Mouse (Mus musculus): ENCODE data around the gene Fndc3b. TPM values are rescaled to one million over a fixed set of nuclear protein-coding genes. Genes with fewer than 3 reads are reported as not detected.
"Not testable (repeated sequence)": the region's sequence is repeated elsewhere in the genome, so short reads cannot be mapped to it uniquely, and the experiment has no call there.

The Fndc3b gene
- total RNA-seq, 4 experiments from 2014 or later, result 41.8 to 50.5 (median 49.8) TPM

DNA sequence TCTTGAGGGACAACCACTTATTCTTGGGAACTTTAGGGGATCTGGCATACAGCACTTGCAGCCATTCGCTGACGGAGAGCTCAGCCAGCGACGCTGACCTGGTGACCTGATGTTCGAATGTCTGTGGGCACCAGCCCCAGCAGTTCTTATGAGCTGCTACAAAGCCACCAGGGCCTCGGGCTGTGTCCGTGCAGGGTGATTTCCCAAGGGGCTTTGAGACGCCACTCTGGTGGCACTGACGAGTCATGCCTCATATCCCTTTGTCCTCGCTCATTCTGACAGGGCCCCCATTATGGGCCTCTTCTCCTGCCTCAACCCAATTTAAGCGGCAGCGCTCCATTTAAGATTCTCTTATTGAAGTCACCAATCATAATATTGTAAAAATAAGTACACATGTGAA lies 289.1 kb downstream of the Fndc3b start:
- DNase-seq (ENCODE audit: low spot score), result no peak

DNA sequence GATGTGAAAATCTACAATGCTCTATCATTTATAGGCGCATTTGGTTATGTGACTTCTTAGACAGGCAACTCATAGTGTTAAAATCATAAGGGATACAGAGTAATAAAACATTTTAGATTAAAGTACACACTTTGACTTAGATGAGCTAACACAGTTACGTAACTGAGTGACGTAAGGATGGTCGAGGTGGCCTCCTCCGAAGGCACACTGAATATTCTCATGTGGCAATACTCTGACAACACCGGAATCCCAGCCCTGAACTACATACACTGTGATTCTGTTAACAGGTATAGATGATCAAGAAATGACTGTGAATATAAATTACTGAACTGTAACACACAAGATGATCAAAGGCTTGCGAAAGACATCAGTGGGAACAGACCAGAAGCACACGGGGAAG lies 292.5 kb downstream of the Fndc3b start:
- no peak for DNase-seq (ENCODE audit: low spot score)

DNA sequence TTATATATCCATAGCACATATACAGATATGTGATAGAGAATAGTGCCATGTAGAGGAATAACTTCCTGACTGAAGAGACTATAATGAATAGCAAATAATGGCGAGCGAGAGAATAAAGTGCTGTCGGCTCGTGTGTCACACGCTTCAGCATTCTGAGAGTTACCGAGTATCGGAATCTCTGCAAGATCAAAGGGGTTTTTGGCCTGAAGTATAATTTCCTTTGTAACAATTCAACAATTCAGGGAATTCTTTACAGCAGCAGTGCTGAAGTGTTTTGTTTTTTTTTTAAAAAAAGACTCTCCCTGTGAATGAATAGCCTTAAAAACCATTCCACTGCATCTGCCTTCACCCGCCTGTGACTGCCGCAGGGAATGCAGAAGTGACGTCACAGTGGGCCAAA lies 294.3 kb downstream of the Fndc3b start:
- DNase-seq (ENCODE audit: low spot score), result no peak

DNA sequence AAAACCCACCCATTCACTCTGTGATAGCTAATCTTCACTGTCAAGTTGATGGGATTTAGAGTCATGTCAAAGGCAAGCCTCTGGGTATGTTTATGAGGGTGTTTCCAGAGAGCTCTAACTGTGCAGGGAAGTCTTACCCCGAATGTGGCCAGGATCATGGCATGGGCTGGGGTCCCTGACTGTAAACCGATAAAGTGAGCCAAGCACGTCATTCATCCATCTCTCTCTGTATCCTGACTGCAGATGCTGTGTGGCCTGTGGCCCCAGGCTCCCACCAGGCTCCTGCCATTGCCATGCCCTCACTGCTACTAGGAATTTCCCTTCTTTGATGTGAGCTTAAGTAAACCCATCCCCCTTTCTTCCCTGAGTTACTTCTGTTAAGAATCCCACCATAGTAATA lies 297.5 kb downstream of the Fndc3b start:
- DNase-seq (ENCODE audit: low spot score), result no peak

DNA sequence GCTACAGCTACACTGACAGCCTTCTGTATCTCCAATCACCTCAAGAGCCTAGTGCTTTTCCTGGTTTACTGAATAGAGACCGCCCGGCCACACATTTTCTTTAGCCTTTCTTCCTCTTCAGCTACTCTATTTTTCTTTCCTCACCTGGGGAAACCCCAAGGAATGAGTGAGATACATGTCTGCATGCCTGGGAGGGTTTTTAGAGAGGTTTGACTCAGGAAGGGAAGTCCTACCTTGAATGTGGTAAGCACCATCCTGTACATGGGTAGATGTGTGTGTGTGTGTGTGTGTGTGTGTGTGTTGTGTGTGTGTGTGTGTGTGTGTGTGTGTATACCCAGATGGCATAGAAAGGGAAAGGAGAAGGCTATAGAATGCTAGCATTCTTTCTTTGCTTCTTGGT lies 299.8 kb downstream of the Fndc3b start:
- no peak for DNase-seq (ENCODE audit: low spot score)

DNA sequence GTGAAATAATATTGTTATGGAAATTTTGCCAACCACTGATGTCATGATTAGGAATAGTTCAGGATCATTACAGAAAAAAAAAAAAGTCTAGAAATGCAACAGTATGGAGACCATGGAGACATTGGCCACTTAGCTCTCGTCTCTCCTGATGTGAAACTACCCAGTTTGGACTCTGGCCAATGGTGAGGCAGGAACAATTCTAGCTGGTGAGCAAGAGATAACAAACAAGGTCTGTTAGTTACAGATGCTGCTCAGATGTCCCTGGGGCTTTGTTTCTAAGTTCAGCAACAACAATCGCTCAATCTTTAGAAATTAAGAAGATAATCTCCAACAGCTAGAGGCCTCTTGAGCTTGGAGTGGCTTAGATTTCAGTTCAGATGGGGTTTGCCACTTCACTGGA lies 302.5 kb downstream of the Fndc3b start:
- no peak for DNase-seq (ENCODE audit: low spot score)

DNA sequence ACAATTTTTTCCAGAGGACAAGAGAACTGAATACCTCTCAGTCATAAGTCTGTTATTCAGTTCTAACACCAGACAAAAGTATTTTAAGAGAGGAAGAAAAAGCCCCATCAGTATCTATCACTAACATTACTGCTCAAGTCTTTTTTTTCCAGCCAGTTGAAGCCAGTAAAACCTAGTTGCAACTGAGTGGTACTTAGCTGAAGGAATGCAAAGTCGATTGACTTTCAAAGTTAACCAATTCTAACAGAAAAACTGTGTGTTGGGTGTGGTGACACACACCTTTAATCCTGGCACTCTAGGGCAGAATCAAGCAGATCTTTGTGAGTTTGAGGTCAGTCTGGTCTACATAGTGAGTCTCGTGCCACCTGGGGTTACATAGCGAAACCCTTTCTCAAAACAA lies 304.7 kb downstream of the Fndc3b start:
- no peak for DNase-seq (ENCODE audit: low spot score)

DNA sequence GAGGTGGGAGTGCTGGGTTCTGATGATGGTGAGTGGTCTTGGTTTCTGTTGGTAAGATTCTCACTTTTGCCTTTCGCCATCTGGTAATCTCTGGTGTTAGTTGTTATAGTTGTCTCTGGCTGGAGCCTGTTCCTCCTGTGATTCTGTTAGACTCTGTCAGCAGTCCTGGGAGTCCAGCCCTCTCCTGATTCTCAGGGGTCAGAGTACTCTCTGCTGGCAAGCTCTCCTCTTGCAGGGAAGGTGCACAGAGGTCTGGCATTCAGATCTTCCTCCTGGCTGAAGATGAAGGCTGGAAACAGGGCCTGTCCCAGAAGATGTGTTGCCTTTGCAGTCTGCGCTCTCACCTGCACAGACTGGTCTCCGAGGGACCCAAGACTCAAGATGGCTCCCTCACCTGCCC lies 310.1 kb downstream of the Fndc3b start:
- not testable (repeated sequence) for DNase-seq (ENCODE audit: low spot score)

DNA sequence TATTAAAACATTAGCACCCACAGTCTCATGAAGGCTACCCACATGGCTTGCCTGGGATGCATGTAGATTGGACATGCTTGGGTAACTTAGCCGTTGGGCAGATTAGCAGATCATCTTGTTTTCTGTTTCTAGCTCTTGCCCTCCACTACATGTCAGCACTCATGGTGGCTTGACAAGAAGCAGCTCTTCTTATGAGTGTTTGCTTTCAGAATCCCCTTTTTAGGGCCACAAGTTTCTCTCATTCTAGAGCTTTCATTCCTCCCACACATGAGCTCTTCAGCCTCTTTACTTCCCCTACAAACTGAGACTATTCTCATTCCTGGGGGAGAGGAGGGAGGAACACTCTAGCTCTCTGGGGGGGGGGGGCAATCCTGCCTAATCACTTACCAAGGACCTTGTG lies 321.2 kb downstream of the Fndc3b start:
- no peak for DNase-seq (ENCODE audit: low spot score)

DNA sequence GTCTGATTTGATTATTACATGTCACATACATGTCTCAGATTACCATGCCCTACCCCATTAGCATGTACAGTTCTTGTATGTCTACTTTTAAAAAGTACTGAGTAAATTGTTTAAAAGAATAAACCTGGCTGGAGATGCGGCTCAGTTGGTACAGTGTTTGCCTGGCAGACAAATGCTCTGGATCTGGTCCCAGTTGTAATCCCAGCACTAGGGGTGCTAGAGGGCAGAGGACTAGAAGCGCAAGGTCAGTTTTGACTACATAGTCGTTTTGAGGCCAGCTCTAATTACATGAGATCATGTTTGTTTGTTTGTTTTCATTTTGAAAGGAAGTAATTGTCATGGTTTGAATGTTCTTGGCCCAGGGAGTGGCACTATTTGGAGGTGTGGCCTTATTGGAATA lies 326.3 kb downstream of the Fndc3b start:
- no peak for DNase-seq (ENCODE audit: low spot score)

DNA sequence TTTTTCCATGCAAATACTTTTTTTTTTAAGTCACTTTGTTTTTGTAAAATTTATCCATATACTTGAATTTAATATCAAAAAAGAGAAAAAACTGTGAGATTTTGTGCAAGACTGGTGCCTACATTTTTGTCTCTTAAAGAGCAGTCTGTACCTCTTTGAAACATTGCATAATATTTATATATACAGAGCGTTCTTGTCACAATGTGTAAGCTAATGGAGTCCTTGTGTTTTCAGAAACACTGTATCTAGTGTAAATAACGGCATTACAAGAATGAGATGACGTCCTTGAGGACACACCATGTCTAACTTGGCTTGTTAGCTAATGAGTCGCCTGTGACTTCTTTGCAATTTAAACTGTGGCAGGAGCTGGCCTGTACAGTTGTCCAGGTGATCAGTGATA lies 333.2 kb downstream of the Fndc3b start:
- no peak for DNase-seq (ENCODE audit: low spot score)

DNA sequence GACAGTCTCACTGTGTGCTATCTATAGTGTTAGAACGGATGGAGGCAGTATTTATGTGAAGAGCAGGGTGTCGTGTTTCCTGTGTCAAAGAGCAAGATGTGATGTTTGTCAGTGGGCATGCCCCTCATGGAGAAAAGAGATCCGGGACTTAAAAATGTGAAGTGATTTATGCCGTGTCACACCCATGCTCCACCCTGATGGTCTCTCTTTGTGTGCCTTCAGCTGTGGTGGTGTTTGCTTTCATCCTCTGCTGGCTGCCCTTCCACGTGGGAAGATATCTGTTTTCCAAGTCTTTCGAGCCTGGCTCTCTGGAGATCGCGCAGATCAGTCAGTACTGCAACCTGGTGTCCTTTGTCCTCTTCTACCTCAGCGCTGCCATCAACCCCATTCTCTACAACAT lies 336.7 kb downstream of the Fndc3b start:
- no peak for DNase-seq (ENCODE audit: low spot score)

DNA sequence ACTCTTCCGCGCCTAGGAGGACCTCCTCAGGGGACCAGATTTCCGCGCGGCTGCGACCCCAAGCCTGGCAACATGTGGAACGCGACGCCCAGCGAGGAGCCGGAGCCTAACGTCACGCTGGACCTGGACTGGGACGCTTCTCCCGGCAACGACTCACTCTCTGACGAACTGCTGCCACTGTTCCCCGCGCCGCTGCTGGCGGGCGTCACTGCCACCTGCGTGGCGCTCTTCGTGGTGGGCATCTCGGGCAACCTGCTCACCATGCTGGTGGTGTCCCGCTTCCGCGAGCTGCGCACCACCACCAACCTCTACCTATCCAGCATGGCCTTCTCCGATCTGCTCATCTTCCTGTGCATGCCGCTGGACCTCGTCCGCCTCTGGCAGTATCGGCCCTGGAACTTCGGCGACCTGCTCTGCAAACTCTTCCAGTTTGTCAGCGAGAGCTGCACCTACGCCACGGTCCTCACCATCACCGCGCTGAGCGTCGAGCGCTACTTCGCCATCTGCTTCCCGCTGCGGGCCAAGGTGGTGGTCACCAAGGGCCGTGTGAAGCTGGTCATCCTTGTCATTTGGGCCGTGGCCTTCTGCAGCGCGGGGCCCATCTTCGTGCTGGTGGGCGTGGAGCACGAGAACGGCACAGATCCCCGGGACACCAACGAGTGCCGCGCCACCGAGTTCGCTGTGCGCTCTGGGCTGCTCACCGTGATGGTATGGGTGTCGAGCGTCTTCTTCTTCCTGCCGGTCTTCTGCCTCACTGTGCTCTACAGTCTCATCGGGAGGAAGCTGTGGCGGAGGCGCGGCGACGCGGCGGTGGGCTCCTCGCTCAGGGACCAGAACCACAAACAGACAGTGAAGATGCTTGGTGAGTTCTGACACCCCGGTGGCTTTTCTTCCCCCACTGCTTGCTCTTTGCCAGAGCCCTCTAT lies 339.1 kb downstream of the Fndc3b start:
- no peak for DNase-seq (ENCODE audit: low spot score)

DNA sequence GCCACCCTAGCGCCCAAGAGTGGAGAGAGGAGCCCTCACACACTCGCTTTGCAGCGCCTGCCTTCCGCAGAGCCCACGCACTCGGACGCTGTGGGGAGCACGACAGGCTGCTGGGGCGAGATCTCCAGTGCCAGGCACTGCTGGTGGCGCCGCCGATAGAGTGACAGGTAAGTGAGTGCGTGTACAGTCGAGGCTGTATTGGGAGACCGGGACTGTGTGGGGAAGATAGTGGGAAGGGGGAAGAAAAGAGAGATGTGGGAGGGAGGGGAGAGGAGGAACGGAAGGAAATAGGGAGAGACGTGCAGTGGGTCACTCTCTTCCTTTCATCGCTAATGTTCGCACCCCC lies 339.9 kb downstream of the Fndc3b start, which contains the start of gene Ghsr:
TSS of gene Ghsr (plus strand) at position 76 of the 346 bp plus-strand sequence.
- no peak for DNase-seq (ENCODE audit: low spot score)

DNA sequence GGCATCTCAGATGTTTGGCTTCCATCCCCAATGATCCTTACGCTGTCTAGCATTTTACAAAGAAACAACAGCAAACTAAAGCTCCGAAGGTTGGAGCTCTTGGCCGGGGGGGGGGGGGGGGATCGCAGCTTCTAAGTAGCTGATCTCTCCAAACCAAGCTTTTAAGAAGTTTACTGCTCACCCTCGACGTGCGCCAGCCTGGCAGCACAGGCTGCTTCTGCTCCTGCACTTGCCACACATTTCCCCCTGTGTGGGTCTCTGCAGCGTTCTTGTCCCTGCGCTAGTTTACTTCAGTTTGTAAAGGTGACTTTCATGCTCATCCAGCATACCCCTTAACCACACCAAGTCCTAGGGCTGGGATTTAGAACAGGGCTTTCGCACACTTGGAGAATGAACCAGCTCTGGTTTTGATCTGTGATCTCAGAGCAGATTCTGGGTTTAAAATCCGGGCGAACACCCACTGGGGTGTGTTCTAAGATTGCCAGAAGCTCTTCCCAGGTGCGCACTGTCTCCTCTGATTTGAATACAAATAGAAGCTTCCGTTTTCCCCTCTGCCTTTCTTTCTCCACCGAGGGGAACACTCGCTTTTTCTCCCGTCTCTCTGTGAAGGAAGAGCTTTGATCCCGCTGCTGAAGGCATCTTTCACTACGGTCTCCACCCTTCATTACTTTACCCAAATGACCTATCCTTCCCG lies 340.4 kb downstream of the Fndc3b start:
- no peak for DNase-seq (ENCODE audit: low spot score)

DNA sequence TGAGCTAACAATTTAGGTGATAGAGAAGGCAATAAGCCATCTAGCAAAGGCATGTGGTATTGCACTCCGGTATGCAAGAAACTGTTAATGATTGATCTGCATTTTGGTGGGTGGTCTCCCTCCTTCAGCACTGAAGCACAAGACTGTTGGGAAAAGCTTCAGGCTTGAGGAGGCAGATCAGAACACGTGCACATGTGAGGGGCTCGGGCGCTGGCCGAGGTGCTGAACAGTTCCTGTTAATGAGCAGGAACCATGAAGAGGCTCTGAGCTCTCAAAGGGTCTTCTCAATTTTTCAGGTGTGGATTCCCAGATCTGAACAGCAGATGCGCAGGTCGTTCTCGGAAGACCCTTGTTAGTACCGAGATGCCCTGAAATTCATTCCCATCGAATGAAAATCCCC lies 341.0 kb downstream of the Fndc3b start:
- DNase-seq (ENCODE audit: low spot score), result no peak

Small RNA genes lying within 50 kb of the gene (microRNA-seq; reads per million reads assigned to microRNA genes)
- gene Mir3092, result not detected

Other genes with a start within 250 kb of the Fndc3b start
- gene Tmem212, start 185.1 kb upstream of the Fndc3b start, total RNA-seq (2022), result not detected
- gene Pld1, start 227.4 kb upstream of the Fndc3b start, total RNA-seq (2022), result 10 to 100 TPM in 2 of 4 experiments, 1 to 10 TPM in 2; 8.4 to 11.4 (median 10.6) TPM

Data from heart, adult 8-10 months (tissue).